Mouse (Mus musculus): ENCODE data around the gene Pfkfb2.
"Not testable (repeated sequence)": the region's sequence is repeated elsewhere in the genome, so short reads cannot be mapped to it uniquely, and the experiment has no call there.

The Pfkfb2 gene

DNA sequence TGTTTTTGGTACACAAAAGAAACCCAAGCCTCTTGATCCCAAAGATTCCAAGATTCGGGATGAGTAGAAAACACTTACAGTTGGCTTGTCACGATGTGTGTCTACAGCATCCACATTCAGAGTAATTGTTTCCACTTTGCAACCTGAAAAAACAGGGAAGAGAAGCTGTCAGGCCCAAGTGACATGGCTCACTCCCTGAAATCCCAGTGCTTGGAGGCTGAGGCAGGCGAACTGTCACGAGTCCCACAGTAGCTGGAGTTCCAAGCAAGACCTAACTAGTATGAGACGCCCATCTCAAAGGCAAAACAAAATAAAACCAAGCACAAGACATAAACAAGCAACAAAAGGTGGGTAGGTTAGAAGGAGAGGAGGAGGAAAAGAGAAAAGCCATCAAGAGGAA is 30.5 kb downstream of the Pfkfb2 start:
- no peak for DNase-seq (ENCODE audit: low spot score)

DNA sequence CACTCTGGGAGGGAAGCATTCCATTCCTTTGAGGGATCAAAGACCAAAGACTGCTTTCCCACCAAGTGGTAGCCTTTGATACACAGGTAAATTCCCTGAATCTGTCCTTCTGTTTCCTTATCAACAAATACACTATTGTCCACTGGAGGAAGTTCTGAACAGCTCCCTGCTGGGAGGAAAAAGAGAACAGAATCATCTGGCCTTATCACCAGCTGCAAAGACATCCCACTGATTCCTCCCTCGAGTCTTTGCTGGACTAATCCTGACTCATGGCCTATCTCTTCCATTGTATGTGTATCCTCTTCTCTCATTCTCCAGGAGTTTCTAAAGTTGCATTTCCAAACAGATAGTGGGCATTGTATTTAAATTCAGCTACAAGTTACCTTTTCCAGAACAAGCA is 45.1 kb downstream of the Pfkfb2 start:
- no peak for DNase-seq (ENCODE audit: low spot score)

GRCm38 (mm10) chr1:130681656-130682413 is 47.2 kb downstream of the Pfkfb2 start:
- DNase-seq (ENCODE audit: low spot score) = no peak

DNA sequence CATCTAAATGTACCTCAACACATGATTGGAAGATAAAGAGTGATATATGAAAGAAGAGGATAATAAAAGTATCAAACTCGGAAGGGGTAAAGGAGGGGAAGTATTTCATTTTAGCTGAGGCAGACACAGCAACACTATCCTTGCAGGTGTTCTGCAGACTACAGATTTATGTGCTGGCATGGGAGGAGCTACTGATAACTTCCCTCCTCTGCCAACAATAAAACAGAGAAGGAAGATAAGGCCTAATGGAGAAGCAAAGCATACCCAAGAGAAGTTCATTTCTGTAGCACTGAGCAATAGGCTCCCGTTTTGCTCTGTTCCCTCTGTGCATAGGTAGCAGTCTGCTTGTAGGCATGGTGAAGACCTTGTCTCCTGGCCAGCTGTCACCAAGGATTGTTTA is 48.0 kb downstream of the Pfkfb2 start:
- no peak for DNase-seq (ENCODE audit: low spot score)

- no peak for DNase-seq (ENCODE audit: low spot score)
Observed at GRCm38 (mm10) chr1:130678551-130678950, 50.5 kb downstream of the Pfkfb2 start.

GRCm38 (mm10) chr1:130663576-130663975 is 65.5 kb downstream of the Pfkfb2 start:
- not testable (repeated sequence) for DNase-seq (ENCODE audit: low spot score)

- DNase-seq (ENCODE audit: low spot score) = no peak
Observed at GRCm38 (mm10) chr1:130661454-130661853, 67.6 kb downstream of the Pfkfb2 start, which contains the start of gene C4bp. TSS of gene C4bp (minus strand) at chr1:130661632.

- DNase-seq (ENCODE audit: low spot score) = not testable (repeated sequence)
Observed at GRCm38 (mm10) chr1:130659641-130660040, 69.4 kb downstream of the Pfkfb2 start.

- no peak for DNase-seq (ENCODE audit: low spot score)
Observed at GRCm38 (mm10) chr1:130644103-130644502, 85.0 kb downstream of the Pfkfb2 start.

DNA sequence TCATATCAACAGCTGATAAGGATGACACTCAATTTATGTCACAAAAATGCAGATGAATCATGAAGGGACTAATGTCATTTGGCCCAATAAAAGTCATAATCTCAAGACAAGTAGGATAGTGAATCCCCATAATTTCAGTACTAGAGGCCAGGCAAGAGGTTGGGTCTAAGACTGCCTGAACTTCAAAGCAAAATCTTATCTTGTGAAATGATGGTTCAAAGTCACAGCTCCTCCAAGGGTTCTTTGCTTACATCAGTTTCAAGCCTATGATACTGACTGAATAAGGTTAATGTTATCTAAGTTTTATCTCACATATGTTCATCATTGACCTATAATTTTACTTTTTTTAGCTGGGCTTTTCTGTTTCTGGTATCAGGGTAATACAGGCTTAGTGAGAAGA is 88.1 kb downstream of the Pfkfb2 start:
- DNase-seq (ENCODE audit: low spot score) = no peak

Data from testis, postnatal 14 days (tissue).